Mouse (Mus musculus) G1E (cell line): Measurements from ENCODE around the gene Zfp687.

ENCODE experiments used
- CTCF ChIP-seq: IDR thresholded peaks from 2 replicates; pipeline ENCODE4 v1.5.1; 2012; ENCODE audit warnings: low read depth, low read length, inconsistent platforms, mixed read lengths
- GATA1 ChIP-seq: IDR thresholded peaks from 2 replicates; pipeline ENCODE4 v1.6.1; 2012; ENCODE audit warnings: borderline replicate concordance, low read length, inconsistent platforms, mixed read lengths
- POLR2AphosphoS5 ChIP-seq: IDR thresholded peaks from 2 replicates; pipeline ENCODE4 v1.6.1; 2012; ENCODE audit warnings: low read depth, low read length, inconsistent platforms; ENCODE audit not compliant: insufficient replicate concordance

DNA sequence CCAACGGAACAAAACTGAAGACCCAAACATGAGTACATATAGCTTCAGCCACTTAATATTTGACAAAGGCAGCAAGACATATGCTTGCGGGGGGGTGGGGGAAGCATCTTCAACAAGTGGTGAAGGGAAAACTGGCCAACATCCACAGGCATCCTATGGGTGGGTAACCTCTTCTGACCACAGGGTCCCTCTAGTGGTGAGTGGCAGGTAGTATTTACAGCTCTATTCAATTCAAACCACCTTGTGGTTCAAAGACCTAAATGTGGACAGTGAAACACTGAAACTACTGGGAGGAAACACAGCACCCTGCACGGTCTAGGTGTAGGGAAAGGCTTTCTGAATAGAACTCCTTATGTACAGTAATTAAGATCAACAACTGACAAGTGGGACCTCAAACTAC is 38.5 kb upstream of the Zfp687 start:
- TF ChIP-seq GATA1 (no peak), POLR2AphosphoS5 (no peak), CTCF (peak; percentile 94)
